Mouse (Mus musculus) hindbrain, embryonic 12.5 days (tissue): ENCODE measurements around the gene Rhbg. TPM values are rescaled to one million over a fixed set of nuclear protein-coding genes. Genes with fewer than 3 reads are reported as not detected.

Experiments
- ATAC-seq: fragments of 200-750 bp; cut with Nextera tagmentation; 2 replicates; pipeline ENCODE4 v1.8.0; 2017; ENCODE audit warnings: moderate TSS enrichment; ENCODE audit not compliant: low FRiP score
- H3K27ac ChIP-seq: fragments of 300-500 bp; sonication (generic); 2 replicates; pipeline ENCODE4 v1.5.1; 2016; ENCODE audit warnings: mild to moderate bottlenecking
- H3K27me3 ChIP-seq: fragments of 300-500 bp; sonication (generic); 2 replicates; pipeline ENCODE4 v1.6.1; 2016; ENCODE audit warnings: mild to moderate bottlenecking
- H3K36me3 ChIP-seq: fragments of 300-500 bp; sonication (generic); 2 replicates; pipeline ENCODE4 v1.6.1; 2016; ENCODE audit warnings: mild to moderate bottlenecking
- H3K4me1 ChIP-seq: fragments of 300-500 bp; sonication (generic); 2 replicates; pipeline ENCODE4 v1.6.1; 2016
- H3K4me2 ChIP-seq: fragments of 300-500 bp; sonication (generic); replicated peaks from 2 replicates; pipeline ENCODE4 v1.6.1; 2016; ENCODE audit warnings: mild to moderate bottlenecking
- H3K4me3 ChIP-seq: fragments of 300-500 bp; sonication (generic); 2 replicates; pipeline ENCODE4 v1.5.1; 2016; ENCODE audit warnings: mild to moderate bottlenecking
- H3K9ac ChIP-seq: fragments of 300-500 bp; sonication (generic); 2 replicates; pipeline ENCODE4 v1.6.1; 2016; ENCODE audit warnings: mild to moderate bottlenecking, moderate library complexity
- H3K9me3 ChIP-seq: fragments of 300-500 bp; sonication (generic); replicated peaks from 2 replicates; pipeline ENCODE4 v1.6.1; 2016; ENCODE audit warnings: mild to moderate bottlenecking
- WGBS: fragments of 180-500 bp; shearing (Covaris S2); methylation state at CpG from one replicate; pipeline ENCODE4 v1.1.7; 2016; 5-methylcytosine and 5-hydroxymethylcytosine counted together
- polyA plus RNA-seq: library from polyadenylated mRNA; unstranded; fragments of >200 nt; fragmentation: Nextera tagmentation; extraction: Ambion mirVana; gene quantifications from 2 replicates; pipeline ENCODE4 v1.2.1, GENCODE M21; 2016

The Rhbg gene
- polyA plus RNA-seq, 1 experiment from 2014 or later = 0.23 TPM

- Histone ChIP-seq H3K9ac (peak overlapping the region; percentile 54), H3K4me1 (peaks cover 58% of the 10 kb centered on the region), H3K4me2 (peak overlapping the region; percentile 64), H3K27ac (peak overlapping the region; percentile 97), H3K9me3 (no peaks in the 10 kb centered on the region), H3K36me3 (no peaks in the 10 kb centered on the region), H3K27me3 (peaks cover 89% of the 10 kb centered on the region), H3K4me3 (peak overlapping the region; percentile 13; the same call in 1 of the 2 replicates)
- ATAC-seq = no peak
- 5% methylated on average over 7 of the region's 7 CpGs for WGBS
Measured at GRCm38 (mm10) chr3:88203999-88204700, 50.4 kb downstream of the Rhbg start.

GRCm38 (mm10) chr3:88203456-88203855 is 51.1 kb downstream of the Rhbg start:
- Histone ChIP-seq H3K4me3 (0 out of 2 replicates have a peak overlapping the region, but pooled peaks have one; percentile 13), H3K9ac (peak overlapping the region; percentile 54), H3K9me3 (no peaks in the 10 kb centered on the region), H3K36me3 (no peaks in the 10 kb centered on the region), H3K27ac (peak overlapping the region; percentile 97), H3K27me3 (peaks cover 87% of the 10 kb centered on the region), H3K4me2 (peak overlapping the region; percentile 64), H3K4me1 (peaks cover 63% of the 10 kb centered on the region)
- WGBS = 11% methylated on average over 5 of the region's 5 CpGs
- ATAC-seq = no peak

GRCm38 (mm10) chr3:88202986-88203385 is 51.5 kb downstream of the Rhbg start:
- Histone ChIP-seq H3K27ac (peak overlapping the region; percentile 97), H3K4me2 (peak overlapping the region; percentile 78), H3K27me3 (peaks cover 87% of the 10 kb centered on the region), H3K4me3 (no peak overlapping the region), H3K9me3 (no peaks in the 10 kb centered on the region), H3K36me3 (no peaks in the 10 kb centered on the region), H3K9ac (peak overlapping the region; percentile 89), H3K4me1 (peaks cover 67% of the 10 kb centered on the region)
- 5% methylated on average over 6 of the region's 6 CpGs for WGBS
- no peak for ATAC-seq

GRCm38 (mm10) chr3:88201640-88202039 is 52.9 kb downstream of the Rhbg start:
- H3K9ac ChIP-seq = peak overlapping the region; percentile 89
- 14% methylated on average over 5 of the region's 5 CpGs for WGBS
- H3K4me1 ChIP-seq = peaks cover 70% of the 10 kb centered on the region
- no peaks in the 10 kb centered on the region for H3K36me3 ChIP-seq
- ATAC-seq = no peak
- peak overlapping the region; percentile 97 for H3K27ac ChIP-seq
- no peaks in the 10 kb centered on the region for H3K9me3 ChIP-seq
- peaks cover 83% of the 10 kb centered on the region for H3K27me3 ChIP-seq
- peak overlapping the region; percentile 50 for H3K4me3 ChIP-seq
- peak overlapping the region; percentile 78 for H3K4me2 ChIP-seq

- Histone ChIP-seq H3K27ac (peak overlapping the region; percentile 82), H3K36me3 (no peaks in the 10 kb centered on the region), H3K9ac (peak overlapping the region; percentile 89), H3K4me3 (peak overlapping the region; percentile 50), H3K27me3 (peaks cover 81% of the 10 kb centered on the region), H3K9me3 (no peaks in the 10 kb centered on the region), H3K4me1 (peaks cover 65% of the 10 kb centered on the region), H3K4me2 (peak overlapping the region; percentile 78)
- WGBS = 1% methylated on average over 35 of the region's 37 CpGs
- ATAC-seq = no peak
Measured at GRCm38 (mm10) chr3:88200972-88201330, 53.6 kb downstream of the Rhbg start.

- H3K27ac ChIP-seq = peak overlapping the region; percentile 82
- WGBS = under 1% methylated on average over 61 of the region's 61 CpGs
- peak overlapping the region; percentile 78 for H3K4me2 ChIP-seq
- H3K9me3 ChIP-seq = no peaks in the 10 kb centered on the region
- H3K4me3 ChIP-seq = peak overlapping the region; percentile 50
- H3K9ac ChIP-seq = peak overlapping the region; percentile 89
- peaks cover 81% of the 10 kb centered on the region for H3K27me3 ChIP-seq
- H3K36me3 ChIP-seq = no peaks in the 10 kb centered on the region
- peaks cover 62% of the 10 kb centered on the region for H3K4me1 ChIP-seq
- ATAC-seq = no peak
Measured at GRCm38 (mm10) chr3:88200161-88200971, 54.1 kb downstream of the Rhbg start.

GRCm38 (mm10) chr3:88199541-88200110 is 54.9 kb downstream of the Rhbg start:
- peak overlapping the region; percentile 82; the same call in 1 of the 2 replicates for H3K27ac ChIP-seq
- peaks cover 75% of the 10 kb centered on the region for H3K27me3 ChIP-seq
- no peak for ATAC-seq
- peaks cover 56% of the 10 kb centered on the region for H3K4me1 ChIP-seq
- 36% methylated on average over 2 of the region's 2 CpGs for WGBS
- H3K4me2 ChIP-seq = peak overlapping the region; percentile 78
- no peaks in the 10 kb centered on the region for H3K9me3 ChIP-seq
- no peaks in the 10 kb centered on the region for H3K36me3 ChIP-seq
- peak overlapping the region; percentile 50; the same call in 1 of the 2 replicates for H3K4me3 ChIP-seq
- no peak overlapping the region for H3K9ac ChIP-seq

- peaks cover 45% of the 10 kb centered on the region for H3K4me1 ChIP-seq
- H3K36me3 ChIP-seq = no peaks in the 10 kb centered on the region
- WGBS = 3% methylated on average over 9 of the region's 9 CpGs
- H3K27ac ChIP-seq = peak overlapping the region; percentile 76
- ATAC-seq = no peak
- no peak overlapping the region for H3K4me3 ChIP-seq
- H3K4me2 ChIP-seq = peak overlapping the region; percentile 38
- H3K27me3 ChIP-seq = peaks cover 68% of the 10 kb centered on the region
- H3K9me3 ChIP-seq = no peaks in the 10 kb centered on the region
- peak overlapping the region; percentile 32; the same call in 1 of the 2 replicates for H3K9ac ChIP-seq
Measured at GRCm38 (mm10) chr3:88198505-88199020, 55.9 kb downstream of the Rhbg start.

- Histone ChIP-seq H3K4me2 (peak overlapping the region; percentile 38), H3K27ac (peak overlapping the region; percentile 76), H3K4me1 (peaks cover 40% of the 10 kb centered on the region), H3K27me3 (peaks cover 68% of the 10 kb centered on the region), H3K4me3 (no peak overlapping the region), H3K9ac (peak overlapping the region; percentile 32; the same call in 1 of the 2 replicates), H3K36me3 (no peaks in the 10 kb centered on the region), H3K9me3 (no peaks in the 10 kb centered on the region)
- peak; percentile 21; the same call in 1 of the 2 replicates for ATAC-seq
- 4% methylated on average over 10 of the region's 10 CpGs for WGBS
Measured at GRCm38 (mm10) chr3:88197741-88198504, 56.6 kb downstream of the Rhbg start.
